Comparison of ENCODE assay signal across 16 mouse cellular contexts in the genomic region with DNA sequence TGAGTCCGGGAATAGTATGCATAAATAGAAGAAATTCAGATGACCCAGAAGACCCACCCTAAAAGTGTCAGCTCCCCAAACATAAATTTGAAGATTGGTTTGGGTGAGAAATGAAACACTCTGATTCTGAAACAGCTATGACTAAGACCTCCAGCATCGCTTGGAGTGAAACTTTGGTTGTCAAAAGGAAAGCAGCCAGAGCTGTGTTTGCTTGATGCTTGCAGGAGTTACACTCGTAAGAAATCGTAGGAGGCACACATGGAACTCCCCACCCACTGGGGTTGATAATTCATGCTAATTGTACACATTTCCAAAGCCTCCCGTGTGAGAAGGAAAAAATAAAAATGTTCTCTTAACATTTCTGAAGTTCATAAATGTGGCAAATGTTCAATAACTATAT.
DNase-seq lines count a peak whose midpoint lies in the region; TF ChIP-seq lines count a peak whose summit lies in the region.
"Had no signal": no experiment of that assay in that cellular context is flagged by ENCODE, and none has a peak within 500 bp of the region (broad histone marks: within the 10 kb centered on the region; RNA-seq: fewer than 3 reads in every experiment).

No protein-coding gene starts in this region.

- peaks cover 2% of the 10 kb centered on the region; the same call in 1 of the 2 replicates for H3K4me1 ChIP-seq in embryonic fibroblast, embryonic 13.5 days (ENCODE audit: control insufficient read depth, insufficient read depth, low read length)

- H3K27ac ChIP-seq in layer of hippocampus, adult 2 months: peak overlapping the region; percentile 57
- peak overlapping the region; percentile 76 for H3K27ac ChIP-seq in embryonic fibroblast, embryonic 13.5 days (ENCODE audit: insufficient read depth, low read length)
- H3K27ac ChIP-seq: embryonic facial prominence, embryonic 15.5 days; forebrain, embryonic 13.5 days; hindbrain, embryonic 15.5 days; kidney, embryonic 15.5 days had no signal

- TF ChIP-seq CTCF in layer of hippocampus, adult 2 months (conservative IDR thresholded peaks at IDR 0.05): no peak
- no peak for TF ChIP-seq CTCF in embryonic fibroblast, embryonic 13.5 days (IDR thresholded peaks at IDR 0.05; ENCODE audit: borderline replicate concordance, insufficient read depth, low read length)

- DNase-seq in layer of hippocampus, adult 2 months (ENCODE audit: low spot score in 2 of 2): peak; percentile 44 to 75
- DNase-seq in layer of hippocampus, postnatal 25 days (ENCODE audit: extremely low spot score in 1 of 2, low spot score in 1 of 2): no peak
- DNase-seq in layer of hippocampus, postnatal 36 days: peak; percentile 17 to 34
- peak; percentile 23 for DNase-seq in right cerebral cortex, postnatal 25 days
- no peak for DNase-seq in heart, postnatal 36 days
- DNase-seq in cerebellum, postnatal 4 days (ENCODE audit: low spot score in 2 of 2): no peak
- DNase-seq: cerebellum, adult 9-11 months; gastrocnemius, postnatal 14 days; heart, postnatal 10 days; thymus, postnatal 14 days had no signal

- intact Hi-C loops in heart, postnatal 36 days (cut with DNase I): no loop called here

- TF ChIP-seq POLR2A in embryonic fibroblast, embryonic 13.5 days (IDR thresholded peaks at IDR 0.05; ENCODE audit: low read depth, low read length): no peak

- no peak overlapping the region for H3K4me3 ChIP-seq in layer of hippocampus, adult 2 months
- no peak overlapping the region for H3K4me3 ChIP-seq in embryonic fibroblast, embryonic 13.5 days (ENCODE audit: insufficient read depth, low read length)
- H3K4me3 ChIP-seq: embryonic facial prominence, embryonic 15.5 days; forebrain, embryonic 13.5 days; heart, embryonic 10.5 days; hindbrain, embryonic 15.5 days; kidney, embryonic 15.5 days had no signal

Comparison
In these comparisons a context has a peak if more than half of its experiments do, and no peak if none do; other contexts are left out.
1. DNase-seq: peak in layer of hippocampus, adult 2 months (2 of 2), layer of hippocampus, postnatal 36 days (2 of 2) and right cerebral cortex, postnatal 25 days (single experiment); none in layer of hippocampus, postnatal 25 days (0 of 2), heart, postnatal 36 days (0 of 2) and cerebellum, postnatal 4 days (0 of 2).